Mouse (Mus musculus): ENCODE measurements at regions not wholly inside any gene's neighbourhood (a gene's known extent, or its start where the extent isn't known, plus 50 kb on each side); places are given as distances from the start of the nearest gene placed in this dataset.

DNA sequence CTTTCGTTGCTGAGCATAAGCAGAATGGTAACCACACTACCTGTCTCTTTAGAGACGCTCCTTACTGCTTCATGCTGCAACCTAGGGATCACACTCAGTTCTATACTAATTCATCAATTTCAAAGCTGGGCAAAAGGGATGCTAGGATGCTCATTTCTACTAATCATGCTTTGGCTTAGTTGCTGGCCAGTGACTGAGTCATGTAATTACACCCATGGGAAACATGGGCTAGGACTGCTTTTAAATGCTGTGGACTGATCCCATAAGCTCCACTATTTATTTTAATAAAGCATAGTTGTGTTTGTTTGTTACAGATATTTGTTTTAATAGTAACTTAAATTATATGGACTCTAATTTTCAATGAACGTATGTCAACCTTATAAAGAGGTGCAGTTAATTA is 373.2 kb upstream of the Actbl2 start:
- WGBS: 77% methylated on average over 3 of the region's 3 CpGs
- no peak for DNase-seq (ENCODE audit: low spot score)
- Histone ChIP-seq H3K4me1 (no peaks in the 10 kb centered on the region), H3K9me3 (replicated peaks) (no peaks in the 10 kb centered on the region), H3K27ac (replicated peaks) (no peak overlapping the region), H3K27me3 (ENCODE audit: low read depth, poor library complexity, severe bottlenecking) (no peaks in the 10 kb centered on the region), H3K4me3 (no peak overlapping the region), H3K36me3 (no peaks in the 10 kb centered on the region)

DNA sequence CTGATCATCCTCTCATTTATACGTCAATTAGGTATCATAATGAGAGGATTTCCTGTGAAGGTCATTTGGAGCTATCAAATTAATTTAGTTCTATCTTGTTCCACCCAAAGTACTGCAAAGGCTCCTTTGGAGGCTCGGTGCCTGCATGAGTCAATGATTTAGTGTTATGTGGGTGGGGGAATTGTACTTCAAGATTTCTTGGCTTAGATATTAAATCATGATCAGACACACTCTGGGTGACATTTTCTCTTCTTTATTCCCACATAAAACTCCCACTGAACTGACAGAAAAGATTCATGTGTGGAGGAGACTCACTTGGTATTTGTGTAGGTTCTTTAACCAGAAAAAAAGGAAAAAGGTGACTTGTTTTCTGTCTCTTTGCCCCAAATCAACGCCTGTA is 372.6 kb upstream of the Actbl2 start:
- 89% methylated on average over 3 of the region's 3 CpGs for WGBS
- Histone ChIP-seq H3K4me1 (no peaks in the 10 kb centered on the region), H3K36me3 (no peaks in the 10 kb centered on the region), H3K9me3 (replicated peaks) (no peaks in the 10 kb centered on the region), H3K27ac (replicated peaks) (no peak overlapping the region), H3K27me3 (ENCODE audit: low read depth, poor library complexity, severe bottlenecking) (no peaks in the 10 kb centered on the region), H3K4me3 (no peak overlapping the region)
- DNase-seq (ENCODE audit: low spot score): no peak

GRCm38 (mm10) chr13:110882661-110883172 is 372.1 kb upstream of the Actbl2 start:
- no peak overlapping the region for H3K4me3 ChIP-seq
- H3K4me1 ChIP-seq: no peaks in the 10 kb centered on the region
- no peaks in the 10 kb centered on the region for H3K27me3 ChIP-seq (ENCODE audit: low read depth, poor library complexity, severe bottlenecking)
- H3K27ac ChIP-seq (replicated peaks): no peak overlapping the region
- WGBS: 90% methylated on average over 10 of the region's 10 CpGs
- no peak for DNase-seq (ENCODE audit: low spot score)
- no peaks in the 10 kb centered on the region for H3K9me3 ChIP-seq (replicated peaks)
- H3K36me3 ChIP-seq: no peaks in the 10 kb centered on the region

DNA sequence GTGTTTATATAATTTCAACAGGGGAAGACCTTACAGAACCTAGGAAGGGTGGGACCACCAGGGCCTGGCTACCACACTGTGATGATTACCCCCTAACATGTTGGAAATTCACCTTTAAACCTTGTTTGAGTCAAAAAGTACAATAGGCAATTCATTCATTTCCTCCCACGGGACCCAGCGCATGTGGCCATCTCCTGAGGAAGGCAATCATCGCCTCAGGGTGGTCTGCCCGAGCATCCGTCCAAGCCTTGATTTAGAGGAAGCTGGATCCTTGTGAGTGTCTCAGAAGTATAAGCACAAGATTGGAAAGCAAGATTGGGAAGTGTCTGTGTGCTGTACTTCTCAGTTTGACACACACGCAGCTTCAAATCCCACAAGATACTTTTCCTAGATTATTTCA is 360.9 kb upstream of the Actbl2 start:
- H3K27me3 ChIP-seq (ENCODE audit: low read depth, poor library complexity, severe bottlenecking): no peaks in the 10 kb centered on the region
- no peak overlapping the region for H3K4me3 ChIP-seq
- no peaks in the 10 kb centered on the region for H3K9me3 ChIP-seq (replicated peaks)
- H3K27ac ChIP-seq (replicated peaks): no peak overlapping the region
- H3K4me1 ChIP-seq: peaks cover 9% of the 10 kb centered on the region
- DNase-seq (ENCODE audit: low spot score): no peak
- H3K36me3 ChIP-seq: no peaks in the 10 kb centered on the region
- 82% methylated on average over 6 of the region's 6 CpGs for WGBS

- WGBS: 87% methylated on average over 6 of the region's 6 CpGs
- no peak for DNase-seq (ENCODE audit: low spot score)
- H3K4me1 ChIP-seq: peaks cover 9% of the 10 kb centered on the region
- no peak overlapping the region for H3K4me3 ChIP-seq
- no peak overlapping the region for H3K27ac ChIP-seq (replicated peaks)
- H3K9me3 ChIP-seq (replicated peaks): no peaks in the 10 kb centered on the region
- H3K36me3 ChIP-seq: no peaks in the 10 kb centered on the region
- H3K27me3 ChIP-seq (ENCODE audit: low read depth, poor library complexity, severe bottlenecking): no peaks in the 10 kb centered on the region
Measured at GRCm38 (mm10) chr13:110895349-110895748, 359.5 kb upstream of the Actbl2 start.

DNA sequence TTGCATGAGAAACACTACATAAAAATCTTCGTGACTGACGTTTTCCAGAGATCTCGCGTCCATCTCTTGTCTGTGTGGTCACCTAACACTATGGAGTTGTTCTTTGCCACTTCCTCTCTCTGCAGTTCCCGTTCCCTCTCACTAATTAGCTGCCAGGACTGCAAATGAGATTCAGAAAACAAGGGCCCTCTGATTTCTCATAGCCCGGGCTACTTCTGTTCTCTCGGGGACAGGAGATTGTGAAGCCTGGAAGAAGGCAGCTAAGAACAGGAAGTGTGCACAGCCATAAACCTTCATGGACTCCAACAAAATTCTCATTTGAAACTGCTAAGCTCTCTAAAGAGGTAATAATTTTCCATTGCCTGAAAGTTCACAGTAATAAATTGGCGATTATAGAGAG is 358.9 kb upstream of the Actbl2 start:
- H3K4me3 ChIP-seq: no peak overlapping the region
- no peaks in the 10 kb centered on the region for H3K27me3 ChIP-seq (ENCODE audit: low read depth, poor library complexity, severe bottlenecking)
- H3K4me1 ChIP-seq: peaks cover 9% of the 10 kb centered on the region
- H3K27ac ChIP-seq (replicated peaks): no peak overlapping the region
- DNase-seq (ENCODE audit: low spot score): no peak
- H3K9me3 ChIP-seq (replicated peaks): no peaks in the 10 kb centered on the region
- H3K36me3 ChIP-seq: no peaks in the 10 kb centered on the region
- WGBS: 85% methylated on average over 8 of the region's 8 CpGs

- Histone ChIP-seq H3K36me3 (no peaks in the 10 kb centered on the region), H3K9me3 (replicated peaks) (no peaks in the 10 kb centered on the region), H3K4me3 (no peak overlapping the region), H3K4me1 (peaks cover 9% of the 10 kb centered on the region), H3K27me3 (ENCODE audit: low read depth, poor library complexity, severe bottlenecking) (no peaks in the 10 kb centered on the region), H3K27ac (replicated peaks) (no peak overlapping the region)
- WGBS: 75% methylated on average over 4 of the region's 4 CpGs
- DNase-seq (ENCODE audit: low spot score): no peak
Measured at GRCm38 (mm10) chr13:110897621-110898020, 357.2 kb upstream of the Actbl2 start.

DNA sequence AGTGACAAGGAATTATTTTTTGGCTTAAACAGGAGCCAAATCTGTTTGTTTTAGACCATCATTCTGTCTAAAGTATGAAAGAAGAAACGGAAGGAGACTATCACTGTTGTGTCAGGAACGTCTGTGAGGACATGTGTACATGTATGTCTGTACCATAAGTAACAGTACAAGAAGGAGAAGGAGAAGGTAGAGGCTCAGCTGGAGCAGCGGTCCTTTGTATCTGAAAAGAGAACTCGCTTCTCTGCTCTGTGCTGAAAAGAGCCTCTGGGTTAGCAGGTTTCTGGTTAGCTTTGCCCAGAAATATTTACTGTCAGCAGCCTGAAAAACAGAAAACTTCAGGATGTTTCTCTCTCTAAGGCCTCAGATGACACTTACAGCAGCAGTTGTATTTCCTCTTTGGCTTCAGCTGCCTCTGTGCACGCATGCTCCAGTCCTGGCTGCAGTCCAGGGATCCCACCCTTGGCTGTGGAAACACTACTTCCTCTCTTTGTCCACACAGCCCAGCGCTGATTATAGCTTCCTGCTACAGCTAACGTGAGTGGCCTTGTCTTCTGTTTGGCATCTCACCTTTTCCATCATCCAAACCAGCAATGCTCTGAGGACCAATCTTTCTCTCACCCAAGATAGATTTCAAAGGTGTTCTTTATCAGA is 351.7 kb upstream of the Actbl2 start:
- 82% methylated on average over 7 of the region's 7 CpGs for WGBS
- H3K36me3 ChIP-seq: no peaks in the 10 kb centered on the region
- H3K4me1 ChIP-seq: peaks cover 8% of the 10 kb centered on the region; the same call in 1 of the 2 replicates
- no peak overlapping the region for H3K4me3 ChIP-seq
- no peaks in the 10 kb centered on the region for H3K9me3 ChIP-seq (replicated peaks)
- no peaks in the 10 kb centered on the region for H3K27me3 ChIP-seq (ENCODE audit: low read depth, poor library complexity, severe bottlenecking)
- no peak for DNase-seq (ENCODE audit: low spot score)
- no peak overlapping the region for H3K27ac ChIP-seq (replicated peaks)

- WGBS: 70% methylated on average over 6 of the region's 6 CpGs
- no peaks in the 10 kb centered on the region for H3K9me3 ChIP-seq (replicated peaks)
- H3K27ac ChIP-seq (replicated peaks): no peak overlapping the region
- no peak overlapping the region for H3K4me3 ChIP-seq
- no peaks in the 10 kb centered on the region for H3K36me3 ChIP-seq
- H3K4me1 ChIP-seq: 0 out of 2 replicates have a peak, but pooled peaks cover 6% of the 10 kb centered on the region
- no peak for DNase-seq (ENCODE audit: low spot score)
- H3K27me3 ChIP-seq (ENCODE audit: low read depth, poor library complexity, severe bottlenecking): no peaks in the 10 kb centered on the region
Measured at GRCm38 (mm10) chr13:110907319-110907955, 347.4 kb upstream of the Actbl2 start.

GRCm38 (mm10) chr13:110911866-110912265 is 342.9 kb upstream of the Actbl2 start:
- Histone ChIP-seq H3K9me3 (replicated peaks) (no peaks in the 10 kb centered on the region), H3K27ac (replicated peaks) (no peak overlapping the region), H3K4me3 (no peak overlapping the region), H3K4me1 (0 out of 2 replicates have a peak, but pooled peaks cover 3% of the 10 kb centered on the region), H3K27me3 (ENCODE audit: low read depth, poor library complexity, severe bottlenecking) (no peaks in the 10 kb centered on the region), H3K36me3 (no peaks in the 10 kb centered on the region)
- no peak for DNase-seq (ENCODE audit: low spot score)
- WGBS: 88% methylated on average over 7 of the region's 7 CpGs

- no peaks in the 10 kb centered on the region for H3K4me1 ChIP-seq
- DNase-seq (ENCODE audit: low spot score): no peak
- H3K27ac ChIP-seq (replicated peaks): no peak overlapping the region
- no peaks in the 10 kb centered on the region for H3K27me3 ChIP-seq (ENCODE audit: low read depth, poor library complexity, severe bottlenecking)
- 85% methylated on average over 4 of the region's 4 CpGs for WGBS
- no peaks in the 10 kb centered on the region for H3K9me3 ChIP-seq (replicated peaks)
- no peak overlapping the region for H3K4me3 ChIP-seq
- H3K36me3 ChIP-seq: no peaks in the 10 kb centered on the region
Measured at GRCm38 (mm10) chr13:110913177-110913576, 341.6 kb upstream of the Actbl2 start.

GRCm38 (mm10) chr13:110913687-110914086 is 341.1 kb upstream of the Actbl2 start:
- 90% methylated on average over 5 of the region's 5 CpGs for WGBS
- no peak for DNase-seq (ENCODE audit: low spot score)
- H3K27ac ChIP-seq (replicated peaks): no peak overlapping the region

DNA sequence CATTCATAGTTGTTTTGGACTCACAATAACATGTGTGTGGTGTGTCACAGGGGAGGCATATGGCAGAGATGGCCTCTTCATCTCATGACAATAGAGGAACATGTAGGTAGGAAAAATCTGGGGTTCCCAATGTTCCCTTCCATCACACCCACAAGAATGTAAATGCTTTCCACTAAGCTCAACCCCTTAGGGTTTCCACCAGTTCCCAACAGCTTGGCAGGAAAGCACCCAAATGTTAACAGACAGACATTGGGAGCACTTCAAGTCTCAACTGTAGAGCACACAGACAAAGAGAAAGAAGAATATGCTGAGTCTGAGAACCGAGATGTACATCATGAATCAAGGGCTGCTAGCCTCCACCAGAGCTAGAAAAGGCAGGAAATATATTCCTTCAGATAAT is 339.7 kb upstream of the Actbl2 start:
- no peak for DNase-seq (ENCODE audit: low spot score)
- WGBS: 76% methylated on average over 1 of the region's 1 CpGs
- no peaks in the 10 kb centered on the region for H3K27me3 ChIP-seq (ENCODE audit: low read depth, poor library complexity, severe bottlenecking)
- H3K4me3 ChIP-seq: no peak overlapping the region
- H3K9me3 ChIP-seq (replicated peaks): no peaks in the 10 kb centered on the region
- no peaks in the 10 kb centered on the region for H3K4me1 ChIP-seq
- H3K27ac ChIP-seq (replicated peaks): no peak overlapping the region
- H3K36me3 ChIP-seq: no peaks in the 10 kb centered on the region

More at GRCm38 (mm10) chr13:110913687-110914086, 341.1 kb upstream of the Actbl2 start:
- Histone ChIP-seq H3K4me3 (no peak overlapping the region), H3K36me3 (no peaks in the 10 kb centered on the region), H3K9me3 (replicated peaks) (no peaks in the 10 kb centered on the region), H3K4me1 (no peaks in the 10 kb centered on the region), H3K27me3 (ENCODE audit: low read depth, poor library complexity, severe bottlenecking) (no peaks in the 10 kb centered on the region)
